Mouse (Mus musculus): ENCODE data around the gene Gm20894. TPM values are rescaled to one million over a fixed set of nuclear protein-coding genes. Genes with fewer than 3 reads are reported as not detected.
"Not testable (repeated sequence)": the region's sequence is repeated elsewhere in the genome, so short reads cannot be mapped to it uniquely, and the experiment has no call there.

The Gm20894 gene
- not detected in 2 replicates for polyA plus RNA-seq (2015; fragmentation: Nextera tagmentation; extraction: Ambion mirVana)

- WGBS = no CpG with 5 or more reads among the region's 5 CpGs
- H3K27ac ChIP-seq; H3K9me3 ChIP-seq; H3K27me3 ChIP-seq; ATAC-seq (ENCODE audit: insufficient number of reproducible peaks, insufficient read depth, low FRiP score, low TSS enrichment, low read depth); H3K4me3 ChIP-seq; H3K4me1 ChIP-seq; H3K9ac ChIP-seq; H3K36me3 ChIP-seq; H3K4me2 ChIP-seq: not testable (repeated sequence)
Measured at GRCm38 (mm10) chrY:28271412-28271811, at the start of gene Gm20894. Gm20894 (minus strand) TSS chrY:28271512.
